Mouse (Mus musculus): Measurements from ENCODE around the gene Mucl3. TPM values are rescaled to one million over a fixed set of nuclear protein-coding genes. Genes with fewer than 3 reads are reported as not detected.

The Mucl3 gene
- polyA plus RNA-seq, 1 experiment: 1.3 TPM

DNA sequence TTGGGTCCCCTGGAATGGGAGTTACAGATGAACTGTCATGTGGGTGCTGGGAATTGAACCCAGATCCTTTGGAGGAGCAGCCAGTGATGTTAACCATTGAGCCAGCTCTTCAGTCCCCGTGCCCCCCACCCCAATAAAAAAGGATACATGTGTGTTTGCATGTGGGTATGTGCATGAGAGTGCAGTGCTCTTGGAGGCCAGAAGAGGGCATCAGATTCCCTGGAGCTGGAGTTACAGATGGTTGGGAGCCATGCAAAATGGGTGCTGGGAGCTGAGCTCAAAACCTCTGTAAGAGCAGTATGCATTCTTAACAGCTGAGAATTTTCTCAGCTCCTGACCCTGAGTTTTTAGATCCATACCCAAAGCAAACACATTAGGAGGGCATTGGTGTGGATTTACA lies 56.2 kb downstream of the Mucl3 start:
- Histone ChIP-seq H3K27me3 (ENCODE audit: control insufficient read depth, insufficient read depth, low read length, poor library complexity, severe bottlenecking) (no peaks in the 10 kb centered on the region), H3K4me1 (ENCODE audit: control insufficient read depth, insufficient read depth, low read length) (peaks cover 3% of the 10 kb centered on the region), H3K27ac (ENCODE audit: insufficient read depth, low read length) (no peak overlapping the region), H3K4me3 (ENCODE audit: low read depth, low read length) (no peak overlapping the region), H3K36me3 (ENCODE audit: control insufficient read depth, insufficient read depth, low read length, poor library complexity, severe bottlenecking) (no peaks in the 10 kb centered on the region), H3K9ac (ENCODE audit: low read depth, poor library complexity, severe bottlenecking) (no peak overlapping the region), H3K9me3 (replicated peaks; ENCODE audit: control insufficient read depth, insufficient read depth, low read length, poor library complexity, severe bottlenecking) (no peaks in the 10 kb centered on the region)
- TF ChIP-seq POLR2A (IDR thresholded peaks at IDR 0.05; ENCODE audit: insufficient read depth, low read length) (no peak), CTCF (IDR thresholded peaks at IDR 0.05; ENCODE audit: low read depth, low read length) (peak; percentile 24)

Other genes starting within 250 kb of the Mucl3 start
- gene H2-Q6, start 218.8 kb downstream of the Mucl3 start, polyA plus RNA-seq (2011; ENCODE audit: insufficient read depth, insufficient read length, low read depth, missing spikeins): 2.1 and 2.2 TPM in 2 replicates
- gene H2-Q7, start 204.5 kb downstream of the Mucl3 start, polyA plus RNA-seq (2011; ENCODE audit: insufficient read depth, insufficient read length, low read depth, missing spikeins): 4.9 and 5.0 TPM in 2 replicates
- 0.68 and 2.0 TPM in 2 replicates for gene H2-Q10, start 173.6 kb downstream of the Mucl3 start, polyA plus RNA-seq (2011; ENCODE audit: insufficient read depth, insufficient read length, low read depth, missing spikeins)
- gene Pou5f1, start 137.7 kb downstream of the Mucl3 start, polyA plus RNA-seq (2011; ENCODE audit: insufficient read depth, insufficient read length, low read depth, missing spikeins): 397 and 429 TPM in 2 replicates
- 4.0 and 5.2 TPM in 2 replicates for gene Tcf19, start 126.9 kb downstream of the Mucl3 start, polyA plus RNA-seq (2011; ENCODE audit: insufficient read depth, insufficient read length, low read depth, missing spikeins)
- gene Cchcr1, start 126.6 kb downstream of the Mucl3 start, polyA plus RNA-seq (2011; ENCODE audit: insufficient read depth, insufficient read length, low read depth, missing spikeins): 13.4 and 15.3 TPM in 2 replicates
- 4.6 and 7.0 TPM in 2 replicates for gene Psors1c2, start 110.5 kb downstream of the Mucl3 start, polyA plus RNA-seq (2011; ENCODE audit: insufficient read depth, insufficient read length, low read depth, missing spikeins)
- 0.33 TPM in 1 of 2 replicates, not detected in the other for gene Cdsn, start 91.6 kb downstream of the Mucl3 start, polyA plus RNA-seq (2011; ENCODE audit: insufficient read depth, insufficient read length, low read depth, missing spikeins)
- gene 2300002M23Rik, start 76.2 kb downstream of the Mucl3 start, polyA plus RNA-seq (2011; ENCODE audit: insufficient read depth, insufficient read length, low read depth, missing spikeins): 0.46 TPM in 1 of 2 replicates, not detected in the other
- not detected in 2 replicates for gene Sfta2, start 42.1 kb downstream of the Mucl3 start, polyA plus RNA-seq (2011; ENCODE audit: insufficient read depth, insufficient read length, low read depth, missing spikeins)
- not detected in 2 replicates for gene Gm9573, start 17.1 kb downstream of the Mucl3 start, polyA plus RNA-seq (2011; ENCODE audit: insufficient read depth, insufficient read length, low read depth, missing spikeins)
- 35.2 and 41.1 TPM in 2 replicates for gene Vars2, start 23.9 kb upstream of the Mucl3 start, polyA plus RNA-seq (2011; ENCODE audit: insufficient read depth, insufficient read length, low read depth, missing spikeins)
- 80.7 and 105 TPM in 2 replicates for gene Gtf2h4, start 30.0 kb upstream of the Mucl3 start, polyA plus RNA-seq (2011; ENCODE audit: insufficient read depth, insufficient read length, low read depth, missing spikeins)
- 59.8 and 61.6 TPM in 2 replicates for gene Ddr1, start 60.9 kb upstream of the Mucl3 start, polyA plus RNA-seq (2011; ENCODE audit: insufficient read depth, insufficient read length, low read depth, missing spikeins)
- gene Ier3, start 178.0 kb upstream of the Mucl3 start, polyA plus RNA-seq (2011; ENCODE audit: insufficient read depth, insufficient read length, low read depth, missing spikeins): 31.3 and 35.5 TPM in 2 replicates
- 46.8 and 47.4 TPM in 2 replicates for gene Flot1, start 179.5 kb upstream of the Mucl3 start, polyA plus RNA-seq (2011; ENCODE audit: insufficient read depth, insufficient read length, low read depth, missing spikeins)
- gene Tubb5, start 194.6 kb upstream of the Mucl3 start, polyA plus RNA-seq (2011; ENCODE audit: insufficient read depth, insufficient read length, low read depth, missing spikeins): 1,430 and 1,461 TPM in 2 replicates
- gene Mdc1, start 197.8 kb upstream of the Mucl3 start, polyA plus RNA-seq (2011; ENCODE audit: insufficient read depth, insufficient read length, low read depth, missing spikeins): 131 and 147 TPM in 2 replicates
- 32.9 and 35.3 TPM in 2 replicates for gene Nrm, start 217.6 kb upstream of the Mucl3 start, polyA plus RNA-seq (2011; ENCODE audit: insufficient read depth, insufficient read length, low read depth, missing spikeins)
- 18.6 and 20.1 TPM in 2 replicates for gene Ppp1r18, start 221.9 kb upstream of the Mucl3 start, polyA plus RNA-seq (2011; ENCODE audit: insufficient read depth, insufficient read length, low read depth, missing spikeins)
- gene Dhx16, start 236.1 kb upstream of the Mucl3 start, polyA plus RNA-seq (2011; ENCODE audit: insufficient read depth, insufficient read length, low read depth, missing spikeins): 533 and 573 TPM in 2 replicates

All from ES-Bruce4 (cell line).